Mouse (Mus musculus) ES-E14 (cell line): ENCODE results near the gene H2-DMb1. TPM values are rescaled to one million over a fixed set of nuclear protein-coding genes. Genes with fewer than 3 reads are reported as not detected.

Experiments
- DNase-seq: peaks from one replicate; pipeline ENCODE4 v3.0.0-alpha.2; 2013; ENCODE audit warnings: low read depth, low spot score
- H3K27ac ChIP-seq: 2 replicates; pipeline ENCODE4 v1.5.1; 2012; ENCODE audit warnings: low read depth, mild to moderate bottlenecking, low read length, moderate library complexity, mixed read lengths; ENCODE audit not compliant: poor library complexity, insufficient read depth, severe bottlenecking
- H3K36me3 ChIP-seq: 2 replicates; pipeline ENCODE4 v1.6.1; 2012; ENCODE audit warnings: mild to moderate bottlenecking, low read length, moderate library complexity, mixed read lengths; ENCODE audit not compliant: control insufficient read depth, poor library complexity, insufficient read depth, severe bottlenecking
- H3K4me1 ChIP-seq, 2 experiments: fragments of 150-350 bp in 1 of 2; sonication (generic) in 1 of 2; 2 replicates each; pipeline ENCODE4 v1.6.1; 2012; ENCODE audit warnings: low read length in 2 of 2, mild to moderate bottlenecking in 1 of 2, mixed read lengths in 1 of 2; ENCODE audit not compliant: control insufficient read depth in 2 of 2, insufficient read depth in 2 of 2, poor library complexity in 1 of 2
- H3K4me3 ChIP-seq, 2 experiments: fragments of 150-350 bp in 1 of 2; sonication (generic) in 1 of 2; 2 replicates each; pipeline ENCODE4 v1.5.1; 2012; ENCODE audit warnings: low read length in 2 of 2, low read depth in 1 of 2, mild to moderate bottlenecking in 1 of 2, mixed read lengths in 1 of 2; ENCODE audit not compliant: insufficient read depth in 1 of 2, poor library complexity in 1 of 2, severe bottlenecking in 1 of 2
- H3K9ac ChIP-seq: 2 replicates; pipeline ENCODE4 v1.6.1; 2012; ENCODE audit warnings: low read depth, mild to moderate bottlenecking, low read length, mixed read lengths; ENCODE audit not compliant: poor library complexity, insufficient read depth, severe bottlenecking
- H3K9me3 ChIP-seq: fragments of 150-350 bp; sonication (generic); 2 replicates; pipeline ENCODE4 v1.6.1; 2012; ENCODE audit warnings: low read depth, mild to moderate bottlenecking, low read length; ENCODE audit not compliant: control insufficient read depth, insufficient read depth
- CHD2 ChIP-seq: IDR thresholded peaks from 2 replicates; pipeline ENCODE4 v1.6.1; 2014; ENCODE audit warnings: mild to moderate bottlenecking, low read depth, low read length, inconsistent platforms
- HCFC1 ChIP-seq: IDR thresholded peaks from 2 replicates; pipeline ENCODE4 v1.6.1; 2012; ENCODE audit warnings: low read length, inconsistent platforms, borderline replicate concordance; ENCODE audit not compliant: insufficient read depth
- MAFK ChIP-seq: IDR thresholded peaks from 2 replicates; pipeline ENCODE4 v1.6.1; 2014; ENCODE audit warnings: mild to moderate bottlenecking, low read depth, low read length, inconsistent platforms; ENCODE audit not compliant: insufficient read depth
- ZC3H11A ChIP-seq: IDR thresholded peaks from 2 replicates; pipeline ENCODE4 v1.6.1; 2012; ENCODE audit warnings: low read depth, mild to moderate bottlenecking, inconsistent platforms, low read length, borderline replicate concordance
- ZNF384 ChIP-seq: IDR thresholded peaks from 2 replicates; pipeline ENCODE4 v1.6.1; 2012; ENCODE audit warnings: low read depth, low read length, inconsistent platforms
- in situ Hi-C, 2 experiments: fragments of 600-800 bp; cut with MboI; formaldehyde crosslinking; loops; one replicate each; pipeline ENCODE4 v1.15.1; 2025; ENCODE audit warnings: low sequenced_read_pairs in 2 of 2, inconsistent platforms in 1 of 2; ENCODE audit not compliant: unreplicated experiment in 2 of 2
- total RNA-seq: library from RNA; depleted of rRNA; stranded (reverse); fragments of 300-350 nt; gene quantifications from 2 replicates; pipeline ENCODE4 v1.2.3, GENCODE M21; 2012

H2-DMb1 gene
- total RNA-seq, 1 experiment, result 3.1 TPM

- in situ Hi-C loops, result no loop called here
- TF ChIP-seq HCFC1, result no peak
- TF ChIP-seq CHD2, result no peak
- no peak for TF ChIP-seq ZC3H11A
- TF ChIP-seq ZNF384, result no peak
- no peak for TF ChIP-seq MAFK
- no peak overlapping the region for H3K27ac ChIP-seq
Measured at GRCm38 (mm10) chr17:34165033-34165730, 12.3 kb downstream of the H2-DMb1 start.

GRCm38 (mm10) chr17:34169279-34169678 lies 16.4 kb downstream of the H2-DMb1 start:
- no peaks in the 10 kb centered on the region for H3K36me3 ChIP-seq
- no peaks in the 10 kb centered on the region for H3K9me3 ChIP-seq
- H3K9ac ChIP-seq, result no peak overlapping the region
- no peak for DNase-seq
- in situ Hi-C loops, result no loop called here
- TF ChIP-seq CHD2 (no peak), ZNF384 (no peak), HCFC1 (no peak), ZC3H11A (peak; percentile 62; the same call in 1 of the 2 replicates), MAFK (no peak)
- no peak overlapping the region for H3K4me3 ChIP-seq
- no peak overlapping the region for H3K27ac ChIP-seq
- no peaks in the 10 kb centered on the region for H3K4me1 ChIP-seq

More at GRCm38 (mm10) chr17:34165033-34165730, 12.3 kb downstream of the H2-DMb1 start:
- DNase-seq, result no peak
- Histone ChIP-seq H3K4me1 (no peaks in the 10 kb centered on the region), H3K9me3 (no peaks in the 10 kb centered on the region), H3K4me3 (no peak overlapping the region), H3K9ac (no peak overlapping the region), H3K36me3 (no peaks in the 10 kb centered on the region)

DNA sequence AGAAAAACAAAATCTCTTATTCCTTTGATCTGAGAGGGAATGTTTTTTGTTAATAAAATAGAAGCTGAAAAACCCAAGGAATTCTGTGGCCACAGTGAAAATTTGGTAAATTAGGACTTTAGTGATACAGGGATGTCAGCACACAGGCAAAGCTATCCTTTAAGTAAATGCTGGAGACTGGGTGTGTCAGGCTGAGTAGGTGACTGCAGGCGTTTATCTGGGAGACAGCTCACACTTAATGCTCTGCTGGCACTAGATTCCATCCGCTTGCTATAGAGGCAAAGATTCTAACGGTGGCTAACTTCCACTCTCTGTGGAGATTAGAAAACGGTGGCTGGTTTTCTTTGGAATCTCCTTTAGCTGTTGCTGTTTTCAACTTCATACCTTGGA lies 17.6 kb downstream of the H2-DMb1 start:
- H3K27ac ChIP-seq, result no peak overlapping the region
- no peak for TF ChIP-seq CHD2
- no peak for TF ChIP-seq ZC3H11A
- no peak for TF ChIP-seq HCFC1
- TF ChIP-seq ZNF384, result no peak
- no peak for TF ChIP-seq MAFK
- no peak overlapping the region for H3K4me3 ChIP-seq
- no peak overlapping the region for H3K9ac ChIP-seq
- H3K9me3 ChIP-seq, result no peaks in the 10 kb centered on the region
- DNase-seq, result no peak
- H3K4me1 ChIP-seq, result no peaks in the 10 kb centered on the region
- in situ Hi-C loops, result no loop called here
- H3K36me3 ChIP-seq, result no peaks in the 10 kb centered on the region

- Histone ChIP-seq H3K4me3 (no peak overlapping the region), H3K36me3 (no peaks in the 10 kb centered on the region), H3K4me1 (no peaks in the 10 kb centered on the region), H3K9ac (no peak overlapping the region), H3K9me3 (no peaks in the 10 kb centered on the region), H3K27ac (no peak overlapping the region)
- peak; percentile 30; the same call in 1 of the 2 replicates for TF ChIP-seq ZC3H11A
- no peak for TF ChIP-seq HCFC1
- peak; percentile 60 for DNase-seq
- in situ Hi-C loops, result no loop called here
Measured at GRCm38 (mm10) chr17:34170877-34171498, 18.1 kb downstream of the H2-DMb1 start.

DNA sequence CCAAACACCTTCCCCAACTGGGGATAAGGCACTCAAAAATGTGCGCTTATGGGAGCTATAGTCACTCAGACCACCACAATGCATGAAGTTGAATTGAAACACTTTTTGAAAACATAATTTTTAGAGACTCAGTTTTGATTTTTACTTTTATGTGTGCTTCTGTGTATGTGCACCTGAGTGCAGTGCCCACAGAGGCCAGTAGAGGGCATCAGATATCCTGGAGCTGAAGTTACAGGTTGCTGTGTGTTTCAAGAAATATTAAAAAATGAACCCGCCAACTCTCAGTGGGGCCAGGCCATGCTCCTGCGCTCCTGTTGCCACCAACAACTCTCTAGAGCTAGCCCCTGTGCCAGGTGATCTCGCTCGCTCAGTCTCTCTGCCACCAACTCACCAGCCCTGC lies 19.7 kb downstream of the H2-DMb1 start:
- in situ Hi-C loops, result no loop called here
- no peak for DNase-seq
- Histone ChIP-seq H3K27ac (no peak overlapping the region), H3K36me3 (no peaks in the 10 kb centered on the region), H3K4me3 (no peak overlapping the region), H3K9me3 (no peaks in the 10 kb centered on the region), H3K9ac (no peak overlapping the region), H3K4me1 (no peaks in the 10 kb centered on the region)
- TF ChIP-seq HCFC1 (no peak), CHD2 (no peak), ZNF384 (no peak), MAFK (no peak), ZC3H11A (no peak)
